Mouse (Mus musculus) liver, embryonic 12.5 days (tissue): Measurements from ENCODE around the gene Olfr286. TPM values are rescaled to one million over a fixed set of nuclear protein-coding genes. Genes with fewer than 3 reads are reported as not detected.

Source experiments
- ATAC-seq: fragments of 200-750 bp; cut with Nextera tagmentation; 2 replicates; pipeline ENCODE4 v1.8.0; 2017; ENCODE audit warnings: moderate number of reproducible peaks, mild to moderate bottlenecking, moderate library complexity
- H3K27ac ChIP-seq: fragments of 300-500 bp; sonication (generic); 2 replicates; pipeline ENCODE4 v1.5.1; 2016; ENCODE audit warnings: mild to moderate bottlenecking
- H3K27me3 ChIP-seq: fragments of 300-500 bp; sonication (generic); replicated peaks from 2 replicates; pipeline ENCODE4 v1.6.1; 2016; ENCODE audit warnings: mild to moderate bottlenecking, moderate library complexity
- H3K36me3 ChIP-seq: fragments of 300-500 bp; sonication (generic); 2 replicates; pipeline ENCODE4 v1.6.1; 2016; ENCODE audit warnings: mild to moderate bottlenecking, moderate library complexity
- H3K4me1 ChIP-seq: fragments of 300-500 bp; sonication (generic); 2 replicates; pipeline ENCODE4 v1.6.1; 2016
- H3K4me2 ChIP-seq: fragments of 300-500 bp; sonication (generic); 2 replicates; pipeline ENCODE4 v1.6.1; 2016; ENCODE audit warnings: mild to moderate bottlenecking, moderate library complexity
- H3K4me3 ChIP-seq: fragments of 300-500 bp; sonication (generic); 2 replicates; pipeline ENCODE4 v1.5.1; 2016; ENCODE audit warnings: mild to moderate bottlenecking, moderate library complexity
- H3K9ac ChIP-seq: fragments of 300-500 bp; sonication (generic); 2 replicates; pipeline ENCODE4 v1.6.1; 2016; ENCODE audit warnings: mild to moderate bottlenecking, moderate library complexity
- H3K9me3 ChIP-seq: fragments of 300-500 bp; sonication (generic); replicated peaks from 2 replicates; pipeline ENCODE4 v1.6.1; 2016; ENCODE audit warnings: mild to moderate bottlenecking, moderate library complexity
- WGBS: fragments of 180-500 bp; shearing (Covaris S2); methylation state at CpG from one replicate; pipeline ENCODE4 v1.1.7; 2016; ENCODE audit not compliant: insufficient replicate concordance; 5-methylcytosine and 5-hydroxymethylcytosine counted together
- polyA plus RNA-seq: library from polyadenylated mRNA; unstranded; fragments of >200 nt; fragmentation: Nextera tagmentation; extraction: Ambion mirVana; gene quantifications from 2 replicates; pipeline ENCODE4 v1.2.1, GENCODE M21; 2016

Olfr286 gene
- polyA plus RNA-seq, result not detected in 2 replicates

DNA sequence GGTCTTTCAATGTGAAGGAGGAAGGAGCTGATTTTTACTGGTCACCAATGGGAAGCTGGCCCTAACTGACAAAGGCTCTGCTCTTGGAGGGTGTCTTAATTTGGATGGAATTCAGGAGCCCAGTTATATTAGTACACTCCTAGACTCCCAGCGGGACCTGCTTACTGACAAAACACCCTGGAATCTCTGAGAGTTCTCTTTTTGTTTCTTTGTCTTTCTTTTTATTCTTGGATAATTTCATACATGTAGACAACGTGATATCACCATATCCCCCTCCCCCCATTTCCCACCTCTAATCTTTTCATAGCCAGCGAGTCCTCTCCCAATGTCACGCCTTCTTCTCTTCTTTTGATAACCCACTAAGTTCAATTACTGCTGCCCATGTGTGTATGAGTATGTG, at the start of gene Olfr286:
TSS of gene Olfr286 (minus strand) at position 101 of the 400 bp plus-strand sequence.
- no peaks in the 10 kb centered on the region for H3K4me1 ChIP-seq
- ATAC-seq, result no peak
- no peaks in the 10 kb centered on the region for H3K36me3 ChIP-seq
- H3K27ac ChIP-seq, result no peak within 1 kb of the TSS
- no peak within 1 kb of the TSS for H3K4me2 ChIP-seq
- H3K9me3 ChIP-seq, result no peaks in the 10 kb centered on the region
- 0 out of 2 replicates have a peak, but pooled peaks cover 3% of the 10 kb centered on the region for H3K27me3 ChIP-seq
- 72% methylated on average over 4 of the region's 4 CpGs for WGBS
- H3K4me3 ChIP-seq, result no peak within 1 kb of the TSS
- H3K9ac ChIP-seq, result no peak within 1 kb of the TSS

DNA sequence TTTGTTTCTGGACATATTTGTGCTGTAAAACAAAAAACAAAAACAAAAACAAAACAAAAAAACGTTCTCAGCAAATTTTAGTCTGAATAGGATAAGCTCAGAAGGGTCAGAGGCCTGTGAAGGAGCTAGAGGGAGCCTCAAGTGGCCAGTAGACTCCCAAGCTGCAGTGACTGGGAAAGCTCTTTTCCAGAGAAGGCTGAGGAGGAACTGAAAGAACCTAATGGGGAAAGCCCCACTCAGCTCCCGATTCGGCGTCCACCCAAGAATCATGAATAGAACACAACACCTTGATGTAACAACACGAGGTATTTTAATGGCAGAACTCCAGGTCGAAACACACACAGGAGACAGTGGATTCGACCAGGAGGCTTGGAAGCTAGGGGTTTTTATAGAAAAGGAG, 23.5 kb upstream of the Olfr286 start:
- H3K9ac ChIP-seq, result no peak overlapping the region
- H3K4me1 ChIP-seq, result no peaks in the 10 kb centered on the region
- H3K36me3 ChIP-seq, result no peaks in the 10 kb centered on the region
- ATAC-seq, result no peak
- 0 out of 2 replicates have a peak, but pooled peaks cover 3% of the 10 kb centered on the region for H3K9me3 ChIP-seq
- 66% methylated on average over 7 of the region's 7 CpGs for WGBS
- no peak overlapping the region for H3K4me3 ChIP-seq
- H3K4me2 ChIP-seq, result no peak overlapping the region
- no peak overlapping the region for H3K27ac ChIP-seq
- no peaks in the 10 kb centered on the region for H3K27me3 ChIP-seq

DNA sequence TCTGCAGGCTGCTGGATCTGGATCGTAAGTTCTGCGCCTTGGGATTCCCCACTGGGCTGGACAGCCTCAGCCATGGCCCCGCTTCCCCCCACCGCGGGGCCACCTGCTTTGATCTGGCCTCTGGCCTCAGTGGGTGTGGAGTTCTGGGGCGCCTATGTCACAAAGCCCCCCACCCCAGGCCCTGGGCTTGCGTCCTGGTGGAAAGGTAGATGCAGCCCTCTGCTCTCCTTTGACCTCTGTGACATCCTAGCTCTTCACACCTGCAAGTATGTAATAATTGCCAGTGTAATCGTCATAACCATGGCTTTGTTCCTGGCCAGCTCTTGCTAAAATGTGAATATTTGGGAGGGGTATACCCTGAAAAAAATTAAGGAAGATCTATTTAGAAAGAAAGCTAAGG, 22.9 kb upstream of the Olfr286 start, which contains the start of gene H1fnt:
TSS of gene H1fnt (minus strand) at position 101 of the 400 bp plus-strand sequence.
- 0 out of 2 replicates have a peak, but pooled peaks cover 3% of the 10 kb centered on the region for H3K9me3 ChIP-seq
- no peaks in the 10 kb centered on the region for H3K36me3 ChIP-seq
- no peaks in the 10 kb centered on the region for H3K4me1 ChIP-seq
- H3K27me3 ChIP-seq, result no peaks in the 10 kb centered on the region
- H3K4me3 ChIP-seq, result no peak within 1 kb of the TSS
- 67% methylated on average over 8 of the region's 8 CpGs for WGBS
- H3K27ac ChIP-seq, result no peak within 1 kb of the TSS
- no peak for ATAC-seq
- no peak within 1 kb of the TSS for H3K9ac ChIP-seq
- H3K4me2 ChIP-seq, result no peak within 1 kb of the TSS

DNA sequence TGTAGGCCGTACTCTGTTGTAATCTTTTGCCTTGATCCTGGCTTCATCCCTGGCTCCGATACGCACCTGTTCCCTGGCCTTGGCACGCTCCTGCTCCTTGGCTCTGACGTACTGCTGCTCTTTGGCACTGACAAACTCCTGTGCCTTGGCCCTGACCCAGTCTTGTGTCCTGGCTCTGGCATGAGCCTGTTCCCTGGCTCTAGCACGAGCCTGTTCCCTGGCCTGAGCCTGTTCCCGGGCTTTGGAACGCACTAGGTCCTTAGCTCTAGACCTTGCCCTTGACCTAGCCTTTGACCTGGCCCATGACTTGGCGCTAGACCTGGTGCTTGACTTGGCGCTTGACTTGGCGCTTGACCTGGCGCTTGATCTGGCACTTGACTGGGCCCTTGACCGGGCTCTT, 22.0 kb upstream of the Olfr286 start:
- Histone ChIP-seq H3K27ac (no peak overlapping the region), H3K4me2 (no peak overlapping the region), H3K4me3 (no peak overlapping the region), H3K4me1 (no peaks in the 10 kb centered on the region), H3K9me3 (0 out of 2 replicates have a peak, but pooled peaks cover 3% of the 10 kb centered on the region), H3K27me3 (no peaks in the 10 kb centered on the region), H3K36me3 (no peaks in the 10 kb centered on the region), H3K9ac (no peak overlapping the region)
- WGBS, result 82% methylated on average over 13 of the region's 13 CpGs
- no peak for ATAC-seq

DNA sequence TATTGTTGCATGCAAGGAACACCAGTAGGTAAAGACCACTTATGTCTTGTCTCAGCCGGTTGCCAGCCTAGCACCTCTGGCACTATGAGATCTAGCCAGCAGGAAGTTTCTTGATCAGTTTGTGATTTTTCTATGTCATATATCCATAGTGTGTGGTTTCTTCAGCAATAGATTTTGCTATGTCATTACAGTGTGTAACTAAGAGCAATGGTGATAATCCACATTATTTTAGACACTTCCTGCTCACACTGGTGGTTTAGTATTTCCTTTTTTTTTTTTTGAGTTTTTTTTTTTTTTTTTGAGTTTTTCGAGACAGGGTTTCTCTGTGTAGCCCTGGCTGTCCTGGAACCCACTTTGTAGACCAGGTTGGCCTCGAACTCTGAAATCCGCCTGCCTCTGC, 1.2 kb upstream of the Olfr286 start:
- Histone ChIP-seq H3K4me3 (no peak overlapping the region), H3K4me1 (no peaks in the 10 kb centered on the region), H3K9ac (no peak overlapping the region), H3K27me3 (0 out of 2 replicates have a peak, but pooled peaks cover 3% of the 10 kb centered on the region), H3K36me3 (no peaks in the 10 kb centered on the region), H3K4me2 (no peak overlapping the region), H3K27ac (no peak overlapping the region), H3K9me3 (no peaks in the 10 kb centered on the region)
- ATAC-seq, result no peak
- WGBS, result 66% methylated on average over 4 of the region's 4 CpGs

DNA sequence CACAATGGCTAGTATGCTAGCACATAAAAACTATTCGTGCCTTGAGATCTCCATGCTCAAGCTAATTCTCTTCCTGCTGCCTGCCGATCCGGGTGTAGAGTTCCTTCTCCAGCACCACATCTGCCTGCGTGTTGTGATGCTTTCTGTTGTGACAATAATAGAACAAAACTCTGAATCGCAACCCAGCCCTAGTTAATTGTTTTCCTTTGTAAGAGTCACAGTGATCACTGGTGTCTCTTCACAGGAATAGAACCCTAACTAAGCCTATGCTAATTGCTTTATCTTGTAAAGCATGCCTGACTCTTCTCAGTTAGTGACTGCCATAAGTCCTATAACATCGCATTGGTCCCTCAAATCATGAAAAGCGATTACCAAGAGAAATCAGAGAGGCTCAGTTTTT, 8.2 kb downstream of the Olfr286 start:
- Histone ChIP-seq H3K4me1 (no peaks in the 10 kb centered on the region), H3K4me3 (no peak overlapping the region), H3K9me3 (no peaks in the 10 kb centered on the region), H3K9ac (no peak overlapping the region), H3K36me3 (no peaks in the 10 kb centered on the region), H3K27ac (no peak overlapping the region), H3K4me2 (no peak overlapping the region), H3K27me3 (no peaks in the 10 kb centered on the region)
- 61% methylated on average over 7 of the region's 7 CpGs for WGBS
- no peak for ATAC-seq

DNA sequence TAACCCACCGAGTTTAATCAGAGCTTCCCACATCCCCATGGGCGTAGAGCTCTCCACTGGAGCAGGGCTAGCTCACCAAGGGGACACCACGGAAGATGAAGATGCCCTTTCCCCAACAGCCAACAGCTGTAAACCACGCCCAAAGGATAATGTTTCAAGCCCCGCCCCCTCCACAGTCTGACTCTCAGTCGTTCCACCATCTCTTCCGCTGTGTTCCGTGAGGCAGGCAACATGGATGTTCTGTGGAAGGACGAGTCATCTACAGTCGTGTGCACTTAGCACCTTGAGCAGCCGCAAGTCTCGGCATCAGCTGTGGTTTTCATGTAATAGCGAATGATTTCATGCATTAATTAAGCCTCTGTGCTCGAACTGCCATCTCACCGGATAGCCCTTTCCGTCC, 8.6 kb downstream of the Olfr286 start:
- Histone ChIP-seq H3K4me3 (no peak overlapping the region), H3K4me1 (no peaks in the 10 kb centered on the region), H3K9me3 (no peaks in the 10 kb centered on the region), H3K4me2 (no peak overlapping the region), H3K36me3 (no peaks in the 10 kb centered on the region), H3K27me3 (no peaks in the 10 kb centered on the region), H3K9ac (no peak overlapping the region), H3K27ac (no peak overlapping the region)
- WGBS, result 39% methylated on average over 16 of the region's 16 CpGs
- no peak for ATAC-seq

DNA sequence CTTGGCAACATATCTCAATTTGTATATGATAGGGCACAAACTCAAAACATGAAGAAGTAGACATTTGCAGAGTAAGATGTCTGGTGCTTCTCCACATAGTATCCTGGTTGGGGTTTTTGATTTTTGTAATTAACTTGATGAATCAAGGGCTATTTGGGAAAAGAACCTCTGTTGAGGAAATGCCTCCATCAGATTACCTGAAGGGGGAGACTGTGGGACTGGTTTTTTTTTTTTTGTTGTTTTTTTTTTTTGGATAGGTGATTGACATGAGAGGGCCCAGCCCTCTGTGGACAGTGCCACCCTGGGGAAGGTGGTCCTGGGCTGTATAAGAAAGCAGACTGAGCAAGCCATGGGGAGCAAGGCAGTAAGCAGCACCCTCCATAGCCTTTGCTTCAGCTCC, 11.9 kb downstream of the Olfr286 start:
- H3K36me3 ChIP-seq, result no peaks in the 10 kb centered on the region
- no peaks in the 10 kb centered on the region for H3K4me1 ChIP-seq
- H3K9me3 ChIP-seq, result no peaks in the 10 kb centered on the region
- H3K27ac ChIP-seq, result no peak overlapping the region
- H3K27me3 ChIP-seq, result no peaks in the 10 kb centered on the region
- no peak overlapping the region for H3K9ac ChIP-seq
- no peak for ATAC-seq
- H3K4me3 ChIP-seq, result no peak overlapping the region
- no peak overlapping the region for H3K4me2 ChIP-seq

DNA sequence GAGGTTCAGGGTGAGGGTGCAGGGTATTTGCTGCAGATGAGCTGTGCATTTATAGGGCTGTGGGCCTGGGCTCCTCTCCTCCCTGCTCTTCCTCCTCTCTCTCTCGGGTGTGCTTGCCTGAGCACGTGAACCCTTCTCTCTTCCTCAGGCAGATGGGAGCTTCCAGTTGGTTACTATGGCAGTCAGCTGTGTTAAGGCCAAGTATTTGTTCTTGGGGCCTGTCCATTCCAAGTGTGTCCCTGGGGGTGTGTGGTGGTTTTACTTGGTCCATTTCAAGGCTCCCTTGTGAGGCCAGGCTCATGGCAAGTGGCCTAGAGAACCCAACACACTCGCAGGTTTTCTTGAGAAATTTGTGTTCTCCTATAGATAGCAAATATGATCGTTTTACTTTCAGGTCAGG, 13.4 kb downstream of the Olfr286 start, which contains the start of the genes Gm44579 and Olfr287:
TSS of gene Gm44579 (minus strand) at position 101 of the 400 bp plus-strand sequence.
TSS of gene Olfr287 (minus strand) at position 180 of the 400 bp plus-strand sequence.
- no peak within 1 kb of the TSS for H3K4me3 ChIP-seq
- H3K27me3 ChIP-seq, result no peaks in the 10 kb centered on the region
- H3K9me3 ChIP-seq, result no peaks in the 10 kb centered on the region
- ATAC-seq, result no peak
- no peak within 1 kb of the TSS for H3K27ac ChIP-seq
- H3K9ac ChIP-seq, result no peak within 1 kb of the TSS
- no peak within 1 kb of the TSS for H3K4me2 ChIP-seq
- H3K36me3 ChIP-seq, result no peaks in the 10 kb centered on the region
- 67% methylated on average over 4 of the region's 4 CpGs for WGBS
- H3K4me1 ChIP-seq, result no peaks in the 10 kb centered on the region

DNA sequence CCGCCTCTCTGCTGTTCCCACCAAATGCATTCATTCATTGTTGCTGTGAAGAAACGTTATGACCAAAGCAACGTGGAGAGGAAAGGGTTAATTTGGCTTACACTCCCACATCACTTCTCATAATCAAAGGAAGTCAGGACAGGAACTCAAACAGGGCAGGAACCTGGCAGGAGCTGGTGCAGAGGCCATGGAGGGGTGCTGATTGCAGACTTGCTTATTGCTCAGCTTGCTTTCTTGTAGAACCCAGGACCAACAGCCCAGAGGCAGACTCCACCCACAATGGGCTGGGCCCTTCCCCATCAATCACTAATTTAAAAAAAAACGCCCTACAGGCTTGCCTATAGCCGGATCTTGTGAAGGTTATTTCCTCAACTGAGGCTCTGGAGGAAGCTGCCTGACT, 20.1 kb downstream of the Olfr286 start:
- H3K4me1 ChIP-seq, result no peaks in the 10 kb centered on the region
- no peaks in the 10 kb centered on the region for H3K27me3 ChIP-seq
- H3K9ac ChIP-seq, result no peak overlapping the region
- no peak overlapping the region for H3K27ac ChIP-seq
- no peak overlapping the region for H3K4me3 ChIP-seq
- no peak overlapping the region for H3K4me2 ChIP-seq
- no peaks in the 10 kb centered on the region for H3K36me3 ChIP-seq
- no peak for ATAC-seq
- 37% methylated on average over 5 of the region's 5 CpGs for WGBS
- no peaks in the 10 kb centered on the region for H3K9me3 ChIP-seq

DNA sequence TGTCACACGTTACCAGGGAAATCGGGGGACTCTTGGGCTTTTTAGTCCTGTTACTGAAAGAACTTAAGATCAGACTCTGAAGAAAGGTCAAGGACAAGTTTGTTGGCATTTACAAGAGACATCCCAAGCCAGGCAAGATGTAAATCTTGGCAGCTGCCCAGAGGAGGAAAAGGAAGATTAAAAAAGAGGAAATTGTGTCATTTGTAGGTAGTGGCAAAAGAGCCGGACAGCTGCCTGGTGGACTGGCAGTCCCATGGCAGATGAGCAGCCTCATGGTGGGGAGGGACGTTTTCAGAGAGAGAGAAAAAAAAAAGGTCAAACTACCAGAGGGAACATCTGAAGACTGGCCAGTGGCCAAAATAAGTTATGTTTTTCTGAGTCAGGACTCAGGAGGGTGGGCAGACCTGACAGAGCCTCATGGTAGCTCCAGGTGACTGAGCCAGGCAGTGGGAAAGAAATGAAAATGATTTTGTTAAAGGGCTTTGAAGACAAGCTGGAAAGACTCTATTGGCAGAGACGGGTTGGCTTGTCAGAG, 20.8 kb downstream of the Olfr286 start:
- Histone ChIP-seq H3K4me1 (no peaks in the 10 kb centered on the region), H3K9me3 (no peaks in the 10 kb centered on the region), H3K4me2 (no peak overlapping the region), H3K4me3 (no peak overlapping the region), H3K27ac (no peak overlapping the region), H3K9ac (no peak overlapping the region), H3K36me3 (no peaks in the 10 kb centered on the region), H3K27me3 (no peaks in the 10 kb centered on the region)
- 51% methylated on average over 5 of the region's 5 CpGs for WGBS
- no peak for ATAC-seq

DNA sequence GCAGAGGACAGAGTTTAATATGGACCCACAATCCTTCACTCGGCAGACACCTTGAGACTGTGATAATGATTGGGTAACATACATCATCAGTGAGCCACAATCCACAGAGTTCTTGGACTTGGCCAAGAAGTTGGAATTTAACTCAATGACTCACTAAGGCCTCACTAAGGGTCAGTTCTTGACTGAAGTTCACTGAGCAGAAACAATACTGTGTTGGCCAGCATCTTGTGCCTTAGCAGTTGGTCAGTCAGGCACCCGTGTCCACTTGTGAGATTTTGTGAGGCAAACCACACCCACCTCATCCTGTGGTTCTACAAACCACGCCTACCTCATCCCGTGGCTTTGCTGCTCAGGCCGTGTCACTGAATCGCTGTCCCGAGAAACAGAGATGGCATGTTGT, 24.6 kb downstream of the Olfr286 start:
- H3K9ac ChIP-seq, result no peak overlapping the region
- H3K36me3 ChIP-seq, result no peaks in the 10 kb centered on the region
- H3K4me1 ChIP-seq, result no peaks in the 10 kb centered on the region
- H3K4me3 ChIP-seq, result no peak overlapping the region
- no peaks in the 10 kb centered on the region for H3K9me3 ChIP-seq
- H3K27me3 ChIP-seq, result no peaks in the 10 kb centered on the region
- 49% methylated on average over 7 of the region's 7 CpGs for WGBS
- H3K27ac ChIP-seq, result no peak overlapping the region
- H3K4me2 ChIP-seq, result no peak overlapping the region
- ATAC-seq, result no peak

DNA sequence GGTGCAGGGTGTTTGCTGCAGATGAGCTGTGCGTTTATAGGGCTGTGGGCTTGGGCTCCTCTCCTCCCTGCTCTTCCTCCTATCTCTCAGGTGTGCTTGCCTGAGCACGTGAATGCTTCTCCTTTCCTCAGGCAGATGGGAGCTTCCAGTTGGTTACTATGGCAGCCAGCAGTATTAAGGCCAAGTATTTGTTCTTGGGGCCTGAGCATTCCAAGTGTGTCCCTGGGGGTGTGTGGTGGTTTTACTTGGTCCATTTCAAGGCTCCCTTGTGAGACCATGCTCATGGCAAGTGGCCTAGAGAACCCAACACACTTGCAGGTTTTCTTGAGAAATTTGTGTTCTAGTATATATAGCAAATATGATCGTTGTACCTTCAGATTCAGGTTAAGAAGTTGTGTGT, 38.8 kb downstream of the Olfr286 start, which contains the start of gene Olfr288:
TSS of gene Olfr288 (minus strand) at position 101 of the 400 bp plus-strand sequence.
- Histone ChIP-seq H3K4me1 (no peaks in the 10 kb centered on the region), H3K4me3 (no peak within 1 kb of the TSS), H3K27ac (no peak within 1 kb of the TSS), H3K9ac (no peak within 1 kb of the TSS), H3K36me3 (no peaks in the 10 kb centered on the region), H3K4me2 (no peak within 1 kb of the TSS), H3K9me3 (no peaks in the 10 kb centered on the region), H3K27me3 (no peaks in the 10 kb centered on the region)
- ATAC-seq, result no peak
- 46% methylated on average over 3 of the region's 3 CpGs for WGBS
